Mouse (Mus musculus) bone marrow, adult 2 months (tissue): ENCODE data around the gene Lhx9.

Experiments
- CTCF ChIP-seq: fragments of 200-500 bp; IDR thresholded peaks from 2 replicates; pipeline ENCODE4 v1.5.1; 2011; ENCODE audit warnings: low read length, control low read depth; ENCODE audit not compliant: control insufficient read depth, insufficient read depth
- POLR2A ChIP-seq: fragments of 200-500 bp; IDR thresholded peaks from 2 replicates; pipeline ENCODE4 v1.6.1; 2011; ENCODE audit warnings: low read depth, mild to moderate bottlenecking, control low read depth, low read length, borderline replicate concordance; ENCODE audit not compliant: control insufficient read depth

DNA sequence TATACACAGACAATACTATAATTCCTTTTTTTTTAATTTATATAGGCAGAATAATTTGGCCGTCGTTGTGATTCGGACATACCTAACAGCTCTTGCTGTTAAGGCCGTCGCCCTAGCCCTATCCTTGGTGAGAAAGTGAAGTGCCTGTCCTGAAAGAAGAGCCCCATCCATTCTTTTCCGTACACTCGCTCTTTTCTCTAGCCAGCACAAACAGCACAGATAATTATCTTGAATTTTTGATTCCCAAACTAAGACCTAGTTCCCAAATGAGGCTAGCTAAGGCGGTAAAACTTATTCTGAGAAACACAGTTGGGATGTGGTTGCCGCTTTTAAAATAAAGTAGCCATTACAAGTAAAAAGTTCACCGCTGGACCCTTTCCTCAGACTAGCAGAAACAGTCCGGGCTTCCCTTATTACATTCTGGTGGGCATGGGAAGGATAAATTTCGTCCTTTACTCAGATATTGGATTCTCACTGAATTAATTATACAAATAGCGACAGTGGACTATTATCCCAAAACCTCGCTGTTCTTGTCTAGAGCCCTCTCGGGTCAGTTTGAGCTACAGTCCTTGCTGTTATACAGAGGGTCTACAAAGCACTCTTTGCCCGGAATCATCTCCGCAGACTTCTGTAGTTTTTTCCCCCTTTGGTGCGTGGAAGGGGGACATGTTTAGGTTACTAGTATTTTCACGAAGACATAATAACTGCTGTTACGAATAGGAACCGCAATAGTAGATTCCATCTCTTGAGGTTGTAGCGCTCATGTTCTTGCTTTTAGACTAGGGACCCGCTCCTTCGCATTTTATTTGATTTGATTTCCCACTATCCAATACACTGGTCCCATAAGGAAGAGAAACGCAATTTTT is 7.7 kb downstream of the Lhx9 start:
- TF ChIP-seq CTCF (no peak), POLR2A (no peak)
